Mouse (Mus musculus): ENCODE measurements around the gene Olfr437. TPM values are rescaled to one million over a fixed set of nuclear protein-coding genes. Genes with fewer than 3 reads are reported as not detected.
A peak's percentile ranks its signal among the peaks of the same experiment; 100 is the strongest.
"Not testable (repeated sequence)": the region's sequence is repeated elsewhere in the genome, so short reads cannot be mapped to it uniquely, and the experiment has no call there.

The Olfr437 gene
- polyA plus RNA-seq (2017; shearing (Covaris generic)) = not detected

DNA sequence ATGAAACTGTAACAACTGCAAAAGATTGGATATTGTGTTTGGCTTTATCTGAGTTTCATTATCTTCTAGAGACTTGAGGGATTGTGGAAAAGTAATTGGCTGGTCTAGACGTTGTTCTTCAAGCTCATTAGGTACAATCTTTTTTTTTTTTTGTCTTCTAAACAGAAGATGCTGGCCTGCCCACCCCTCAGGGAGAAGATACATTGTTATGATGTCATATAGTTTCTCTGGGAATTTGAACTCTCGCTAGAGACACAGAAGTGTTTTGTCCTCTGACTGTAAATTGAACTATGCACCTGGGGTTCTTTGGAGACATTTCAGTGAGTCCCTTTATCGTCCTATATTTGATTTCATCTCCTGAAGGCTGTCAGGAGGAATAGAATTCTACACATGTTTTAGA lies at the start of gene Olfr437:
Olfr437 (plus strand) TSS at position 301 of the 400 bp plus-strand sequence.
- ATAC-seq = no peak

DNA sequence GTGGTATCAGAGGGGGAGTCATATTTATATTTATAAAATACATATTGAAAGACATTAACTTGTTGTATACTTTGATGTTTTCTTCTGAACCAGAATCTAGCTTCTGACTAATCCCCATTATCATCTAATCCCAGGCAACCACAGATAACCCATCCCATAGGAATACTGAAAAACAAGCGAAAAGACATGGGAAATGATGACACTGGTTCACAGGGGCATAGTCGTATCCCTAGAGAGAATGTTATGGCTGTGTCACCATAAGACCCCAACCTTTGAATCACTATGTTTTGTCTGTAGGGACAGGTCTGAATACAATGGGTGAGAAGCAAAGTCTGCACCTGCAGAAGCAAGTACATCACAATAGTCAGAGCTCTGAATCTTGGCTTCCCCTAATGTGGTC lies 16.8 kb upstream of the Olfr437 start, which contains the start of gene Olfr237-ps1:
Olfr237-ps1 (plus strand) TSS at position 301 of the 400 bp plus-strand sequence.
- ATAC-seq = not testable (repeated sequence)

DNA sequence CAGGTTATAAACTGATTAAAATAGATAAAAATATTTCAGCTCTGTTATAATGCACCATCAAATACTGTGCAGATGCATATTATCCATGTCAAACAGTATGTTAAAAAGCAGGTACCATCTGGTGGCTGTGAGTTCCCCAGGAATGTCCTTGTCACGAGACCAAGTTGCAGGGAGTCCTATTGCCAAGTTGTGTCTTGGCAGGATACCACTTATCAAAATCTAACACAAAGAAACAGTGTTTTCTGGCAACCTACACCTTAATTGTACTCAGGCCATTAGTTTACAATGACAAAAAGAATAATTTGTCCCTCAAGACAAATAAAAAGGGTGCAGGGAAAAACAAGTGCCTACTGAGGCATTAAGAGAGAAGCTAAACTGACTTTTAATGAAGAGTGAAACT lies 3.6 kb upstream of the Olfr437 start:
- no peak for ATAC-seq

- no peak for ATAC-seq
Measured at GRCm38 (mm10) chr6:43167246-43167645, 4.2 kb downstream of the Olfr437 start.

GRCm38 (mm10) chr6:43171840-43172239 lies 8.8 kb downstream of the Olfr437 start, which contains the start of gene Olfr13:
TSS of gene Olfr13 (plus strand) at chr6:43172140.
- ATAC-seq = no peak

- ATAC-seq = no peak
Measured at GRCm38 (mm10) chr6:43178129-43178528, 15.0 kb downstream of the Olfr437 start.

- no peak for ATAC-seq
Measured at GRCm38 (mm10) chr6:43178584-43179501, 15.8 kb downstream of the Olfr437 start.

DNA sequence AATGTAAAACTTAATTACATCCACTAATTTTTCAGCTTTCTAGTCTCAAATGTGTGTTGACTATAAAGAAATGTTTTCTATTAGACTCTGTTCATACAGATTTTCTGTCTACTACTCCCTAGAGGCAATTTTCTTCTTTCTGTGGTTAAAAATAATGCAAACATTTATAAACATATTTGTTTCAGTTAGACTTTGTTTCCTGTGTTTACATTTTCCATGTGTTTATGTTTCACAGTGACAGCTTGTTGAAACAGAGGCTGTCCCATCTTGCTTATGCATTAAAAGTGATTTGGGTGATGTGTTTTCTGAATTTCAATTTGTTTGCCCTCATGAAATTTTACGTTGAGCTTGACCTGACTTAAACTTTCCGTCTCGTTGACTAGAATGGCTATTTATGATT lies 27.9 kb downstream of the Olfr437 start:
- no peak for ATAC-seq

GRCm38 (mm10) chr6:43196781-43197180 lies 33.7 kb downstream of the Olfr437 start, which contains the start of gene Olfr435:
TSS of gene Olfr435 (plus strand) at chr6:43197146.
- no peak for ATAC-seq

DNA sequence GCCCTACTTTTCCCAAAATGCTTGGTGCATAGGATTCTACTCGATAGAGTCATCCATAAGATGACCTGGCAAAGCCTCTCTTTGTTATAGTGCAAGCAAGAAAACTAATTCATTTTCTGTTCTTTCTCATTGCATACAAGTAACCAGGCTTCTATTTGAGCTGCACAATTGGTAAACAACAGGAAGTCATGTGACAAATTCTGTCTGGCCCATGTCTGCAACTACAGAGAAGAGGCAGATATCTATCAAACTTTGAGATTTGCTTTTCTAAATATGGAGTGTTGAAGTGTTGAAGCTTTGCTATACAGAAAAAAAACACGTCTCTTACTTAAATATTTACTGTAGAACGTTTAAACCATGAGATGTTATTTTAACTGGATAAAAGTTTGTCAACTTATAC lies 35.0 kb downstream of the Olfr437 start:
- ATAC-seq = peak; percentile 82

DNA sequence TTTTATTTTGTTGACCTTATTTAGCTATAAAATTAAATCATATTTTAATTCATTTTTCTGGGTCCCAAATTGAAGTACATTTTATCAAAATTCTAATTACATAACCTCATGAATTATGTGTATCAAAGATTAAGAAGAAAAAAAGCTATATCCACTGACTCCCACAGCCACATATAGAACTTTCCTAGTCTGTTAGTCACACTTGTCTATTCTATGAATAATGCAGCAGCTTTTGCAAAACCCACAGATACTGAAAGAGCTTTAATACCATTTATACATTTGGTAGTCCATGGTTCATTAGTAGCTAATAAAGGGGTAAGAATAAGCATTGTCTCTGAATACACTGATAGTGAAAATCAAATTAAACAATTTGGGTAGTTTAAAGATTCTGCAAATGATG lies 39.7 kb downstream of the Olfr437 start:
- ATAC-seq = no peak

- ATAC-seq = no peak
Measured at GRCm38 (mm10) chr6:43205355-43205754, 42.3 kb downstream of the Olfr437 start.

- ATAC-seq = not testable (repeated sequence)
Measured at GRCm38 (mm10) chr6:43212873-43213272, 49.8 kb downstream of the Olfr437 start, which contains the start of gene Olfr434. TSS of gene Olfr434 (plus strand) at chr6:43213021.

Other genes starting within 250 kb of the Olfr437 start
- under 1 TPM in 1 of 2 experiments, not detected in 1; 0.20 TPM for gene Olfr446, start 241.9 kb upstream of the Olfr437 start, polyA plus RNA-seq (2017; shearing (Covaris generic))
- gene Olfr444, start 214.2 kb upstream of the Olfr437 start, polyA plus RNA-seq (2017; shearing (Covaris generic)) = not detected
- gene Olfr441, start 56.9 kb upstream of the Olfr437 start, polyA plus RNA-seq (2017; shearing (Covaris generic)) = not detected
- gene Olfr237-ps1, start 16.7 kb upstream of the Olfr437 start, polyA plus RNA-seq (2017; shearing (Covaris generic)) = not detected
- not detected for gene Olfr13, start 8.9 kb downstream of the Olfr437 start, polyA plus RNA-seq (2017; shearing (Covaris generic))
- not detected for gene Olfr435, start 33.9 kb downstream of the Olfr437 start, polyA plus RNA-seq (2017; shearing (Covaris generic))
- not detected for gene Olfr434, start 49.7 kb downstream of the Olfr437 start, polyA plus RNA-seq (2017; shearing (Covaris generic))
- gene Olfr47, start 68.2 kb downstream of the Olfr437 start, polyA plus RNA-seq (2017; shearing (Covaris generic)) = not detected
- 1 to 10 TPM; 2.2 to 2.9 TPM for gene Arhgef5, start 102.3 kb downstream of the Olfr437 start, polyA plus RNA-seq (2017; shearing (Covaris generic))
- not detected for gene Nobox, start 146.3 kb downstream of the Olfr437 start, polyA plus RNA-seq (2017; shearing (Covaris generic))

Data from activated CD4-positive, CD25-positive, alpha-beta regulatory T cell, adult 4 months (primary cell).